Mouse (Mus musculus): ENCODE results near the gene Npl.

- TF ChIP-seq POLR2A (IDR thresholded peaks at IDR 0.05; ENCODE audit: insufficient read depth, low read depth, low read length): no peak
- TF ChIP-seq CTCF (IDR thresholded peaks at IDR 0.05): peak; percentile 69
- TF ChIP-seq EP300 (IDR thresholded peaks at IDR 0.05; ENCODE audit: insufficient read depth, low read depth, low read length): no peak
Observed at GRCm38 (mm10) chr1:153550814-153551213, 969 bp upstream of the Npl start.
